In the genomic region with DNA sequence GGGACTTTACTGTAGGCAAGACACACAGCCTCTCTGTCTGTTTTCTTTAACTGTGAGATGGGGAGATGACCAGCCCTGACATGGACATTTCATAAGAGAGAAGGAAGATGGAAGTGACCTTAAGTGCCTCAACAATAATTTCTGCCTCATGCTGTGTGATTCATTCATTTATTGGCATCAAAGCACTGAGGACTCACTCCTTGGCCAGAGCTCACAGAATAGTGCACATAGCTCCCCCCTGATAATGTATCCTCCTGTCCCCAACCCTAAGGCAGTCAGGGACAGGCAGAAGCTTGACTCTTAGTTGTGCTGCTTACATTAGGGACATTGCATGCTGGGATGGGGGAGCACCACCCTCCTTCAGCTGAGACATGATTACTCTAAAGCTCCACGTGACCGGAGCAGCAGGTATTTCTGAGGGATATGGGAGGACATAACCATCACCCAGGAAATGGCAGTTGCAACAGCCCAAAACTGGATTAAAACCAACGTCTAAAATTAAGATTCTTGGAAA, we compare ENCODE assay signal across 35 mouse cellular contexts. TPM values are rescaled to one million over a fixed set of nuclear protein-coding genes. Genes with fewer than 3 reads are reported as not detected.
DNase-seq lines count a peak whose midpoint lies in the region; ATAC-seq lines count a peak whose summit lies in the region.
"Had no signal": no experiment of that assay in that cellular context is flagged by ENCODE, and none has a peak within 500 bp of the region (broad histone marks: within the 10 kb centered on the region; RNA-seq: fewer than 3 reads in every experiment).

No protein-coding gene starts in this region.

- no peaks in the 10 kb centered on the region for H3K36me3 ChIP-seq in limb, embryonic 15.5 days
- H3K36me3 ChIP-seq in limb, embryonic 10.5 days = no peaks in the 10 kb centered on the region
- H3K36me3 ChIP-seq: embryonic facial prominence, embryonic 13.5 days; heart, embryonic 15.5 days; hindbrain, embryonic 12.5 days; intestine, embryonic 15.5 days; liver, embryonic 15.5 days; midbrain, embryonic 12.5 days; neural tube, embryonic 13.5 days had no signal

- 0 out of 2 replicates have a peak, but pooled peaks have one; percentile 55 for ATAC-seq in limb, embryonic 15.5 days (ENCODE audit: insufficient number of reproducible peaks, low FRiP score, low TSS enrichment, low read depth)
- ATAC-seq: CD4-positive, CD25-positive, alpha-beta regulatory T cell, adult 4 months; forebrain, embryonic 13.5 days; hindbrain, postnatal 0 days had no signal

- peak; percentile 69 for DNase-seq in adrenal gland, adult 2 months
- no peak for DNase-seq in adrenal gland, postnatal 10 days
- no peak for DNase-seq in limb, embryonic 10.5 days (ENCODE audit: low spot score)
- DNase-seq in 3T3-L1 (ENCODE audit: low read depth, low spot score) = peak; percentile 9
- DNase-seq in gonadal fat pad, adult 2 months (ENCODE audit: low read depth) = peak; percentile 44
- DNase-seq in cerebellum, adult 11-12 months = no peak
- DNase-seq in right cerebral cortex, postnatal 36 days (ENCODE audit: low spot score in 2 of 2) = no peak
- DNase-seq: cerebellum, adult 9-10 months; cerebellum, postnatal 36 days; embryo, embryonic 11 days; gastrocnemius, postnatal 10 days; heart, postnatal 36 days; left cerebral cortex, postnatal 4 days; liver; thymus, adult 18-20 months; thymus, postnatal 25 days had no signal

- no peak overlapping the region for H3K4me2 ChIP-seq in limb, embryonic 15.5 days
- H3K4me2 ChIP-seq: embryonic facial prominence, embryonic 13.5 days; forebrain, embryonic 13.5 days; heart, embryonic 15.5 days; hindbrain, embryonic 12.5 days; intestine, embryonic 15.5 days; liver, embryonic 15.5 days; midbrain, embryonic 12.5 days; neural tube, embryonic 13.5 days had no signal

- no peak overlapping the region for H3K9ac ChIP-seq in limb, embryonic 15.5 days
- H3K9ac ChIP-seq: embryonic facial prominence, embryonic 13.5 days; forebrain, embryonic 13.5 days; heart, embryonic 15.5 days; hindbrain, embryonic 12.5 days; intestine, embryonic 15.5 days; liver, embryonic 15.5 days; midbrain, embryonic 12.5 days; neural tube, embryonic 13.5 days had no signal

- no peak overlapping the region for H3K27ac ChIP-seq in limb, embryonic 15.5 days
- no peak overlapping the region for H3K27ac ChIP-seq in limb, embryonic 10.5 days
- H3K27ac ChIP-seq: embryonic facial prominence, embryonic 13.5 days; forebrain, embryonic 13.5 days; heart, embryonic 15.5 days; hindbrain, embryonic 12.5 days; hindbrain, postnatal 0 days; intestine, embryonic 15.5 days; layer of hippocampus, adult 2 months; liver, embryonic 15.5 days; midbrain, embryonic 12.5 days; neural tube, embryonic 13.5 days had no signal

- H3K9me3 ChIP-seq in limb, embryonic 15.5 days = no peaks in the 10 kb centered on the region
- no peaks in the 10 kb centered on the region for H3K9me3 ChIP-seq in limb, embryonic 10.5 days (replicated peaks)
- H3K9me3 ChIP-seq: embryonic facial prominence, embryonic 13.5 days; forebrain, embryonic 13.5 days; heart, embryonic 15.5 days; hindbrain, embryonic 12.5 days; intestine, embryonic 15.5 days; liver, embryonic 15.5 days; megakaryocyte, embryonic 14.5 days; midbrain, embryonic 12.5 days; neural tube, embryonic 13.5 days had no signal

- 49% methylated on average over 3 of the region's 3 CpGs for WGBS in limb, embryonic 15.5 days
- 75% methylated on average over 3 of the region's 3 CpGs for WGBS in limb, embryonic 10.5 days

- H3K4me1 ChIP-seq in limb, embryonic 15.5 days = no peaks in the 10 kb centered on the region
- H3K4me1 ChIP-seq in limb, embryonic 10.5 days = no peaks in the 10 kb centered on the region
- H3K4me1 ChIP-seq: embryonic facial prominence, embryonic 13.5 days; forebrain, embryonic 13.5 days; heart, embryonic 15.5 days; hindbrain, embryonic 12.5 days; intestine, embryonic 15.5 days; neural tube, embryonic 13.5 days had no signal

- H3K27me3 ChIP-seq in limb, embryonic 15.5 days = no peaks in the 10 kb centered on the region
- no peaks in the 10 kb centered on the region for H3K27me3 ChIP-seq in limb, embryonic 10.5 days (ENCODE audit: low read depth, poor library complexity, severe bottlenecking)
- H3K27me3 ChIP-seq: embryonic facial prominence, embryonic 13.5 days; forebrain, embryonic 13.5 days; heart, embryonic 15.5 days; hindbrain, embryonic 12.5 days; intestine, embryonic 15.5 days; midbrain, embryonic 12.5 days; neural tube, embryonic 13.5 days had no signal

- no peak overlapping the region for H3K4me3 ChIP-seq in limb, embryonic 15.5 days
- no peak overlapping the region for H3K4me3 ChIP-seq in limb, embryonic 10.5 days
- H3K4me3 ChIP-seq: embryonic facial prominence, embryonic 13.5 days; erythroblast, embryonic 14.5 days; forebrain, embryonic 13.5 days; heart, embryonic 15.5 days; hindbrain, embryonic 12.5 days; intestine, embryonic 15.5 days; layer of hippocampus, adult 2 months; liver, embryonic 15.5 days; megakaryocyte, embryonic 14.5 days; midbrain, embryonic 12.5 days; neural tube, embryonic 13.5 days had no signal

RNA-seq across cellular contexts. Expression of gene Fcamr, which starts 29.7 kb away (rescaled TPM):
- under 1 TPM in 1 of 2 experiments, not detected in 1; 0.17 TPM for total RNA-seq in adrenal gland, adult 2 months (2021)
- not detected in 2 replicates for polyA plus RNA-seq in adrenal gland, adult 2 months (2012; rRNA removed)
- under 1 TPM; 0.15 to 0.24 TPM for total RNA-seq in adrenal gland, postnatal 10 days (2021)
- polyA plus RNA-seq in limb, embryonic 15.5 days (2015; fragmentation: Nextera tagmentation; extraction: Ambion mirVana) = 0.29 and 0.70 TPM in 2 replicates
- not detected in 2 replicates for polyA plus RNA-seq in limb, embryonic 10.5 days (2016; fragmentation: Nextera tagmentation; extraction: Ambion mirVana)
- polyA plus RNA-seq in gonadal fat pad, adult 2 months (2012; rRNA removed) = 0.81 and 1.1 TPM in 2 replicates
- total RNA-seq: gastrocnemius, postnatal 10 days; granulocyte monocyte progenitor cell, adult 5-6 weeks; hindbrain, postnatal 0 days; layer of hippocampus, adult 2 months; layer of hippocampus, postnatal 25 days; left cerebral cortex, postnatal 4 days had no signal
- polyA plus RNA-seq: embryonic facial prominence, embryonic 13.5 days; erythroblast, embryonic 14.5 days; forebrain, embryonic 13.5 days; hindbrain, embryonic 12.5 days; hindbrain, postnatal 0 days; kidney, embryonic 16.5 days; liver, embryonic 15.5 days; midbrain, embryonic 12.5 days; neural tube, embryonic 13.5 days had no signal

RNA-seq across cellular contexts. Expression of gene AA986860, which starts 39.3 kb away (rescaled TPM):
- total RNA-seq in adrenal gland, adult 2 months (2021) = 1 to 10 TPM; 3.1 to 6.8 TPM
- polyA plus RNA-seq in adrenal gland, adult 2 months (2012; rRNA removed) = 1.8 and 3.7 TPM in 2 replicates
- 1 to 10 TPM; 2.1 to 2.3 TPM for total RNA-seq in adrenal gland, postnatal 10 days (2021)
- polyA plus RNA-seq in limb, embryonic 15.5 days (2015; fragmentation: Nextera tagmentation; extraction: Ambion mirVana) = 23.4 and 26.9 TPM in 2 replicates
- polyA plus RNA-seq in limb, embryonic 10.5 days (2016; fragmentation: Nextera tagmentation; extraction: Ambion mirVana) = 0.23 and 0.38 TPM in 2 replicates
- polyA plus RNA-seq in gonadal fat pad, adult 2 months (2012; rRNA removed) = 1.4 and 1.9 TPM in 2 replicates

RNA-seq across cellular contexts. Expression of gene Pfkfb2, which starts 42.0 kb away (rescaled TPM):
- total RNA-seq in adrenal gland, adult 2 months (2021) = 10 to 100 TPM; 26.1 to 35.5 TPM
- 5.8 and 5.9 TPM in 2 replicates for polyA plus RNA-seq in adrenal gland, adult 2 months (2012; rRNA removed)
- 10 to 100 TPM; 16.1 to 22.1 TPM for total RNA-seq in adrenal gland, postnatal 10 days (2021)
- polyA plus RNA-seq in limb, embryonic 15.5 days (2015; fragmentation: Nextera tagmentation; extraction: Ambion mirVana) = 7.3 and 8.9 TPM in 2 replicates
- polyA plus RNA-seq in limb, embryonic 10.5 days (2016; fragmentation: Nextera tagmentation; extraction: Ambion mirVana) = 3.4 and 5.1 TPM in 2 replicates
- 16.2 and 20.6 TPM in 2 replicates for polyA plus RNA-seq in gonadal fat pad, adult 2 months (2012; rRNA removed)

RNA-seq across cellular contexts. Expression of gene Yod1, which starts 53.9 kb away (rescaled TPM):
- total RNA-seq in adrenal gland, adult 2 months (2021) = 10 to 100 TPM in 1 of 2 experiments, 1 to 10 TPM in 1; 9.5 to 10.6 TPM
- 1.9 and 2.1 TPM in 2 replicates for polyA plus RNA-seq in adrenal gland, adult 2 months (2012; rRNA removed)
- total RNA-seq in adrenal gland, postnatal 10 days (2021) = 1 to 10 TPM; 7.4 to 8.1 TPM
- polyA plus RNA-seq in limb, embryonic 15.5 days (2015; fragmentation: Nextera tagmentation; extraction: Ambion mirVana) = 11.5 and 12.3 TPM in 2 replicates
- 6.0 and 8.2 TPM in 2 replicates for polyA plus RNA-seq in limb, embryonic 10.5 days (2016; fragmentation: Nextera tagmentation; extraction: Ambion mirVana)
- polyA plus RNA-seq in gonadal fat pad, adult 2 months (2012; rRNA removed) = 1.6 and 1.8 TPM in 2 replicates

RNA-seq across cellular contexts. Expression of gene Gm29427, which starts 55.4 kb away (rescaled TPM):
- not detected for total RNA-seq in adrenal gland, adult 2 months (2021)
- polyA plus RNA-seq in adrenal gland, adult 2 months (2012; rRNA removed) = not detected in 2 replicates
- not detected for total RNA-seq in adrenal gland, postnatal 10 days (2021)
- polyA plus RNA-seq in limb, embryonic 15.5 days (2015; fragmentation: Nextera tagmentation; extraction: Ambion mirVana) = not detected in 2 replicates
- not detected in 2 replicates for polyA plus RNA-seq in limb, embryonic 10.5 days (2016; fragmentation: Nextera tagmentation; extraction: Ambion mirVana)
- 0.08 and 0.18 TPM in 2 replicates for polyA plus RNA-seq in gonadal fat pad, adult 2 months (2012; rRNA removed)
- total RNA-seq: gastrocnemius, postnatal 10 days; granulocyte monocyte progenitor cell, adult 5-6 weeks; hindbrain, postnatal 0 days; layer of hippocampus, adult 2 months; left cerebral cortex, postnatal 4 days had no signal
- polyA plus RNA-seq: CD4-positive, CD25-positive, alpha-beta regulatory T cell, adult 4 months; embryonic facial prominence, embryonic 13.5 days; erythroblast, embryonic 14.5 days; forebrain, embryonic 13.5 days; heart, embryonic 15.5 days; hindbrain, postnatal 0 days; intestine, embryonic 15.5 days; kidney, adult 2 months; kidney, embryonic 16.5 days; liver, embryonic 15.5 days; midbrain, embryonic 12.5 days; neural tube, embryonic 13.5 days; stomach, embryonic 14.5 days had no signal

Comparison
In these comparisons a context has a peak if more than half of its experiments do, and no peak if none do; other contexts are left out.
1. DNase-seq: peak in adrenal gland, adult 2 months (single experiment), 3T3-L1 (single experiment) and gonadal fat pad, adult 2 months (single experiment); none in adrenal gland, postnatal 10 days (single experiment), limb, embryonic 10.5 days (single experiment), cerebellum, adult 11-12 months (single experiment) and right cerebral cortex, postnatal 36 days (0 of 2).